8 mouse cellular contexts compared by ENCODE assay signal in the genomic region with DNA sequence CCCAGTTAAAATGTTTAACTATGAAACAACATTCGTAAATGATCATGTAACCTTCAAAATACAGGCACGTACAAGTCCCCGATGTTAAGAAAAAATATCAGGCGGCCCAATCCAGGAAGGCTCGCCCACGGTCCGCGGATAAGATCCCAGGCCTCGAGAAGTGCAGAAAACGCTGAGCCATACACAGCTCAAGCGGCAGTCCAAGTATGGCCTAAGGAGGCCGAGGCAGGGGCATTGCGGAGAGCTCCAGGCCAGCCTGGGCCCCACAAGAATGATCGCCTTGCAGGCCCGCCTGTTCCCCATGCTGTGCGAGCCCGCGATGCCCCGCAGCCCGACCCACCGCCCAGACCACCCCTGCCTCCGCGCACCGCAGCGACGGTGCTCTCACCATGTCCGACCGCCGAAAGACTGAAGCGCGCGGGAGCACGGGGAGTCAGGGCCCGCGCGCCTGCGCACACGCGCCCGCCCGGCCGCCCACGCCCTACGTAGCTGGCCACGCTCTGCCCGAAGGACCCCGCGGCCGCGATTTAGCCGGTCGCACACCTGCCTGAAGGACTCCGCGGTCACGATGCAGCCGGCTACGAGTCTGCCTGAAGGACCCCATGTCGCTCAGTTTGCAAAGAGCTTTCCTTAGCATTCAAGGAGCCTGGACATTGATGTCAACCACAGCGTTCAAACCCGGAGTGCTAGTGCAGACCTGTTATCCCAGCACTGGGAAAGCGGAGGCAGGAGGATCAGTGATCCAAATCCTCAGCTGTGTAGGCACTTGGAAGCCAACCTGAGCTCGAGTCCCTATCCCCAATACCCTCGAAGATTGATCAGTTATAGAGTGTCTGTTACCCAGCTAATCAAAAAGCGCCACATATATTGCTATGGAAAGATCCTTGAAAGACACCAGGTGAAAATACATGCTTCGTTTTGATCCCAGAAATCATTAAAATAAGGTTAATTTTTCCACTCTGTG. TPM values are rescaled to one million over a fixed set of nuclear protein-coding genes. Genes with fewer than 3 reads are reported as not detected.
A peak's percentile ranks its signal among the peaks of the same experiment; 100 is the strongest.
DNase-seq lines count a peak whose midpoint lies in the region; ATAC-seq lines count a peak whose summit lies in the region.

A gene (minus strand): TSS at position 464 of the 964 bp plus-strand sequence.

- H3K27ac ChIP-seq in hindbrain, embryonic 11.5 days (ENCODE audit: low read depth, low read length), result peak within 1 kb of the TSS; percentile 88

- H3K9me3 ChIP-seq in hindbrain, embryonic 11.5 days (ENCODE audit: control insufficient read depth, low read length), result no peaks in the 10 kb centered on the region

- H3K4me2 ChIP-seq in hindbrain, embryonic 11.5 days (replicated peaks; ENCODE audit: low read depth, low read length), result peak within 1 kb of the TSS; percentile 57

- peak; percentile 97 for ATAC-seq in hindbrain, embryonic 11.5 days (ENCODE audit: low FRiP score)

- peak within 1 kb of the TSS; percentile 94 for H3K9ac ChIP-seq in hindbrain, embryonic 11.5 days (ENCODE audit: low read depth, low read length)

- DNase-seq in MEL-GATA-1-ER (ENCODE audit: extremely low read depth, low read depth), result peak; percentile 88
- peak; percentile 95 for DNase-seq in cerebellum, adult 9-10 months
- peak; percentile 90 to 96 for DNase-seq in frontal cortex, adult 2 months (ENCODE audit: extremely low spot score in 1 of 2, low spot score in 1 of 2)
- DNase-seq in hindbrain, embryonic 11.5 days (ENCODE audit: low spot score), result peak; percentile 98
- peak; percentile 92 to 96 for DNase-seq in layer of hippocampus, postnatal 10 days (ENCODE audit: low spot score in 2 of 2)
- DNase-seq in lung, postnatal 10 days, result peak; percentile 96
- DNase-seq in ovary, postnatal 36 days (ENCODE audit: low spot score), result peak; percentile 97
- peak; percentile 95 for DNase-seq in thymus, postnatal 25 days

- H3K4me3 ChIP-seq in hindbrain, embryonic 11.5 days (ENCODE audit: low read depth, low read length), result peak within 1 kb of the TSS; percentile 87

- H3K27me3 ChIP-seq in hindbrain, embryonic 11.5 days (ENCODE audit: control insufficient read depth, insufficient read depth, low read length), result no peaks in the 10 kb centered on the region

- WGBS in hindbrain, embryonic 11.5 days, result 2% methylated on average over 64 of the region's 65 CpGs

- peaks cover 13% of the 10 kb centered on the region for H3K36me3 ChIP-seq in hindbrain, embryonic 11.5 days (ENCODE audit: control insufficient read depth, insufficient read depth, low read length)

- peaks cover 9% of the 10 kb centered on the region; the same call in 1 of the 2 replicates for H3K4me1 ChIP-seq in hindbrain, embryonic 11.5 days (replicated peaks; ENCODE audit: control insufficient read depth, insufficient read depth, low read length)

RNA-seq across cellular contexts. Expression of the gene that starts here (rescaled TPM):
- polyA plus RNA-seq in frontal cortex, adult 2 months (2012; rRNA removed), result 66.9 and 73.9 TPM in 2 replicates
- 41.8 and 43.6 TPM in 2 replicates for polyA plus RNA-seq in hindbrain, embryonic 11.5 days (2014; fragmentation: Nextera tagmentation; extraction: Ambion mirVana)
- total RNA-seq in layer of hippocampus, postnatal 10 days (2021), result 10 to 100 TPM; 73.5 to 80.8 TPM

Comparison
In these comparisons a context has a peak if more than half of its experiments do, and no peak if none do; other contexts are left out.
1. Peak in every context shown above with its lines: DNase-seq, ATAC-seq, H3K4me3 ChIP-seq and H3K27ac ChIP-seq.